Mouse (Mus musculus): ENCODE data around the gene Sirpb1b.
"Not testable (repeated sequence)": the region's sequence is repeated elsewhere in the genome, so short reads cannot be mapped to it uniquely, and the experiment has no call there.

Sirpb1b gene

DNA sequence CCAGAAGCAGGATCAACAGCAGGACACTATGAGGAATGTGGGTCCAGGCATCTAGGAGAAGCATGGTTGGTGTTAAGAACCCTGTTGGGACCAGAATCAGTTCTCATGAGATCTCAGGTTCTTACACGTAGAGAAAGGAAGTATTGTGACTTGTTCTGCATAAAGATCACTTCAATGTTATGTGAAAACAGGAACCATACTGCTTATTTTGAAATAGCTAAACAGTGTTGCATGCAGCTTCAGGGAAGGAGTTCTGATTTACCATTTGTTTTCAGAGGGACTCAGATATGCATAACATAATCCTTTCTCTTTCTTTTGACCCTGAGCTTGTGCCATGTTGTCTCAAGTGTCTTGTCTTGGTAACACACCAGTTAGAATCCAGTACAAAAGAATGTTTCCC lies at the start of gene Sirpb1b:
Gene Sirpb1b (minus strand): TSS at position 179 of the 400 bp plus-strand sequence.
- not testable (repeated sequence) for DNase-seq (ENCODE audit: low spot score)

DNA sequence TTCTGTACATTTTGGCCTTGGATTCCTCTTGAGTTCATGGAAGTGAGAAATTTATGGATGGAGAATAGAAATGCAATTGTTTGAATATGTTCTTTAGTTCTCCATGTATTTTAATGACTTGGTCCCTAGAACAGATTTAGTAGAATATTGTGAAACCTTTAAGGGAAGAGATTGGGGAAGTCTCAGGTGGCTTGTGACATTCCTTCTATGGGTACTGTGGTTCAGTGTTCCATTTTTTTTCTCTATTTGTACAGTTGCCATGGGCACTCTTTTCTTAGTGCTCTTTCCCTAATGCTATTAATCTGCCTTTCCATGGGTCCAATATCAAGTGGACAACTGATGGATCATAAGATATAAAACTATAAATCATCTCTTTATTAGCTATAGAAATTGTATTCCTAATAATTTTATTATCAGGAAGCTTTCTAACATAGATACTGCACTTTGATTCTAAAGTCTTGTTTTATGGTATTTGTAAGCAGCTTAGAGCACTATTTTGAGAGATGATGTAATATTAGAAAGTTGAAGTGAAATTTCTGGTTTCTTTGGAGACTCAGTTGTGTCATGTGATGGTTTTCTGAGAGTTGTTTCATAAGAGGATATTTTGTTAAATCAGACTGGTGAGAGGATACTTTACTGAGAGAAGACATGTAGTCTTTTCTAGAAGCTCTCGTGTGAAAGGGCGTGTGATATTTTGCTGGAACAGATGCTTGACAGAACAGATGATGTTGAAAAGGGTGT lies 15.7 kb upstream of the Sirpb1b start:
- not testable (repeated sequence) for DNase-seq (ENCODE audit: low spot score)

DNA sequence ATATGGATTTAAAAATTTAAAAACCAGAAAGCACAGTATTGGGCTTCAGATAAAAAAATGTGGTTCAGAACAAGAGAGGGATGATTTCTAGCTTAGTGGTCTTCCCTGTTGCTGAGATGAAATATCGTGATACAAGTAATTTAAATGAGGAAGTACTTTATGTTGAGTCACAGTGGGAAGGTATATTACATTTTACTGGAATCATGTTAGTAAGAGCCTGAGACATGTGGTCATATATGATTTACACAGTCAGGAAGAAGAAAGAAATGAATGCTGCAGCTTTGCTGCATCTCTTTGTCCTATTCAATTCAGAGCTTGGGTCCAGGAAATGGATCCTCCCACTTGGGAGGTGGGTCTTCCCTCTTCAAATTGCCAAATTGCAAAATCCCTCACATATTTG lies 11.8 kb upstream of the Sirpb1b start:
- not testable (repeated sequence) for DNase-seq (ENCODE audit: low spot score)

DNA sequence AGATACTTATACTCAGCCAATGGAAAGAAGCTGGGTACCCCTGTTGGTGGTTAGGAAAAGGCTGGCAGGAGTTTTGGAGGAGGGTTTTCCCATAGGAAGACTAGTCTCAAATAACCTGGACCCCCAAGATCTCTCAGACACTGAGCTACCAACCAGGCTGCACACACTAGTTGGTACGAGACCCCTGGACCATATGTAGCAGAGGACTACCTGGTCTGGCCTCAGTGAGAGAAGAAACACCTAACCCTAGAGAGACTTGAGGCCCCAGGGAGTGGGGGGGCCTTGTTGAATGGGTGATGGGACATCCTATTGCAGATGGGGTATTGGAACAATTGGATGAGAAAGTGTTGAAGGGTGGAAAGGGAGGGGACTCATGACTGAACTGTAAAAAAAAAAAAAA lies 8.6 kb upstream of the Sirpb1b start:
- DNase-seq (ENCODE audit: low spot score), result no peak

DNA sequence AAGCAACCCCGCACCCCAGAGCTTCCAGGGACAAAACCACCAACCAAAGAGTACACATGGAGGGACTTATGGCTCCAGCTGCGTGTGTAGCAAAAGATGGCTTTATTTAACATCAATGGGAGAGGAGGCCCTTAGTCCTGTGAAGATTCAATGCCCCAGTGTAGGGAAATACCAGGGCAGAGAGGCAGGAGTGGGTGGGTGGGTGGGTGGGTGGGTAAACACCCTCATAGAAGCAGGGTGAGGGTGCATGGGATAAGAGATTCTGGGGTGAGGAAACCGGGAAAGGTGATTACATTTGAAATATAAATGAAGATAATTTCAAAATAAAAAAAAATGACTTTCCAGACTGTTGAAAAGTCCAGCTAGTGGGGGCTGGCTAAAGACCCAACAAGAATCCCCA lies 8.1 kb upstream of the Sirpb1b start:
- not testable (repeated sequence) for DNase-seq (ENCODE audit: low spot score)

DNA sequence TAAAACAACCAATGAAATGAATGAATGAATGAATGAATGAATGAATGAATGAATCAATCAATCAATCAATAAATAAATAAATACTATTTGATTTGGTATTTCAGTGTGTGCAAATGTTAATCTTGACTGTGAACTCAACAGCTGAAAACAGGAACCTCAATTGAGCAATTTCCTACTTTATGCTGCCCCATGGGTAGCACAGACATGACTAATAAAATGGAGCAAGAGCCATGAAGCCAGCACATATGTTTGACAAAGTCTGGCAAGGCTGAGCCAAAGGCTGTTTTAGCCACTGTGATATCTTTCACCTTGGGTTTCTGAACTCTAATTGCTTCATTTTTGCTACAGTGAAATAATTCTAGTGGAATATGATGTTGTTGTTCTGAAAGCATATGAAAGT lies 1.6 kb upstream of the Sirpb1b start:
- not testable (repeated sequence) for DNase-seq (ENCODE audit: low spot score)

DNA sequence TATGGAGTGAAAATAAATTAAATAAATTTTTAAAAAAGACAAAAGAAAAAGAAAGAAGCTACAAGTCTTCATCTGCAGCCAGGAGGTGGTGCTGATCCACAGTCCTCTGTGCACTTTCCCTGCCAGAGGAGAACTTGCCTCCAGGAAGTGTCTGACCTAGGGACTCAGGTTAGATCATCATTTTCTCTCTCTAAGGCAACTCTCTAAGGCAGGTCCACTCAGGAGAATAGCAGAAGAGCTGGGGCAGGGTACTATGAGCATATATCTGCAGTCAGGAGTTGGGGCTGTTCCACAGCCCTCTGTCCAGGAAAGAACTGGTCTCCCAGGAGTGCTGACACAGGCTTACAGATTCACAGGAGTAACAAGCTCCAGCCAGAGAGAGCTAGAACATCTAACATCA lies 46.3 kb downstream of the Sirpb1b start:
- no peak for DNase-seq (ENCODE audit: low spot score)

DNA sequence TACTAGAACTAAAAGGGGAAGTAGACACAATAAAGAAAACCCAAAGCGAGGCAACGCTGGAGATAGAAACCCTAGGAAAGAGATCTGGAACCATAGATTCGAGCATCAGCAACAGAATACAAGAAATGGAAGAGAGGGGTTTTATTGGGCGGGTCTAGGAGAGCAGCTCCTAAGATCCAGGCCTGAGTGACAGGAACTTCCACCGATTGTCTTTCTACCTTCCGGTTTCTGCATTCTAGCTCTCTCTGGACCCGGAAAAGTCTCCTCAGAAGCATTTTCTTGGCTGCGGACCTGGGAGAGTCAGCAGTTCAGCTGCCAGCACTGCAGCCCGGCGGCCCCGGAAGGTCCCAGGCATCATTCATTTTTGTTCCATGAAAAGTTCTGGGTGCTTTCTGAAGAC lies 61.3 kb downstream of the Sirpb1b start:
- DNase-seq (ENCODE audit: low spot score), result not testable (repeated sequence)

DNA sequence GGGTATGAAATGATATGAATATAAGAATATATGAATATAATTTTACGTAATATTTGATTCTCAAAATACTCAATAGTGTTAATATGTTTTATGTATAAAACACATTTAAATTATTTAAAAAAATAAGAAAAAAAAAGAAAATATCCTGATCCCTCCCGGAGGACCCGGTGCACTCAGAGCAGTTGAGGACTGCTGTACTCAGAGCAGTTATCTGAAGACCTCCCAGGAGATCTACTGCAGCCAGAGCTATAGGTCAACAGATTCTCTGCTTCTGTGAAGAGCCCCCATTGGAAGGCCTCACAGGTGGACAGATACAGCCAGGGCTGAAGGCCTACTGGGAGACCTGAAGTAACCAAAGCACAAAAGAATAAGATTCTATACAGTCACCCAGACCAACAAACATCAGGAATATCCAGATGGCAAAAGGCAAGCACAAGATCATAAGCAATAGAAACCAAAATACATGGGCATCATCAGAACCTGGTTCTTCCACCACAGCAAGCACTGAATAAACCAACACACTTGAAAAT lies 67.0 kb downstream of the Sirpb1b start:
- not testable (repeated sequence) for DNase-seq (ENCODE audit: low spot score)

DNA sequence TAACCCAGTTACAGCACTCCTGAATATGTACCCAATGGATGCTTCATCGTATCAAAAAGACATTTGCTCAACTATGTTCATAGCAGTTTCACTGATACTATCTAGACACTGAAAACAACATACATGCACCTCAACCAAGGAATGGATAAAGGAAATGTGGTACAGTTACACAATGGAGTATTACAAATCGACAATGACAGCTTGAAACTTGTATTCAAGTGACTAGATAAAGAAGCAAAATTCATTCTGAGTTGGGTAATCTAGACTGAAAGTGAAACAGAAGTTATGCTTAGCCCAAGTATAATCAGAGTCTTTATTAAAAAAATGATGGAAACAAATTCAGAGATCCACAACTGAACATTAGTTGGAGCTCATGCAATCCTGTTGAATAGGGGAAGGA lies 100.0 kb downstream of the Sirpb1b start:
- not testable (repeated sequence) for DNase-seq (ENCODE audit: low spot score)

DNA sequence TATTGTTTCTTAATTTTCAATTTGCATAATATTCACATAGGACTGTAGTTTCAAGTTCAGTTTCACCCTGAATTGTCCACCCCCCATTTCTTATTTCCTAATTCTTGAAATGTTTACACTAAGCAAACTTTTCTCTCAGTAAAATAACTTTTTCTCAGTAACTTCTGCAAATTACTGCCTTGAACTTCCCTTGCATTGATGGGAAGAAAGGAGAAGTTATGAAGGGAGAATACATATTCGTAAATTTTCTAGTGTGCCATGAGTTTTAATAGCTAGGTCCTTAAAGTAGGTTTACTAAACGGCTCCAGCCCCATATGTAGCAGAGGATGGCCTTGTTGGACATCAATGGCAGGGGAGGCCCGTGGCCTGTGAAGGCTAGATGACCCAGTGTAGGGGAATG lies 104.7 kb downstream of the Sirpb1b start:
- DNase-seq (ENCODE audit: low spot score), result not testable (repeated sequence)

Measured in ovary, postnatal 36 days (tissue).